Mouse (Mus musculus) stomach, postnatal 0 days (tissue): Measurements from ENCODE around the gene Chtf18.

Source experiments
- CTCF ChIP-seq: IDR thresholded peaks from 2 replicates; pipeline ENCODE4 v1.5.1; 2016; ENCODE audit warnings: antibody characterized with exemption, low read depth, mild to moderate bottlenecking, moderate library complexity
- EP300 ChIP-seq: optimal IDR thresholded peaks from 2 replicates; pipeline ENCODE3; 2016; ENCODE audit warnings: antibody characterized with exemption

DNA sequence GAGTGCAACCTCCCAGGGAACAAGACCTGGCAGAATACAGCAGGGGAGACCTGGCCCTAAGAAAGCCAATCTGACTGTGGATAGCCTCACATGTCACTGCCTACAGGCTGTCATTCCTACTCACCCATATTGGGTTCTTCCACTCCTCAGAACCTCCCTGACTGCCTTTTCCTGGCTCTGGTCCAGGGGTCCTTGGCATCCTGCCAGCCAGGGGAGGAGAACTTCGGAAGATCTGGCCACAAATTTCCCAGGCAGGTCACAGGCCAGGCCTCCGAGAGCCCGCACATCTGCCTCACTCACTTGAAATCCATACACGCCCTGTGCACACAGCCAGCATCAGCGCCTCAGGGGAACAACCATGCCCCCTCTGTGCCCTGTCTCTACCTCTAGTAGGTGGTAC is 24.2 kb upstream of the Chtf18 start:
- TF ChIP-seq CTCF = no peak
- TF ChIP-seq EP300 = no peak
